Mouse (Mus musculus): ENCODE data around the gene Tspan18.

GRCm38 (mm10) chr2:93201997-93202396, 132.3 kb downstream of the Tspan18 start:
- TF ChIP-seq CTCF (IDR thresholded peaks at IDR 0.05; ENCODE audit: borderline replicate concordance, extremely low read depth, insufficient read depth, insufficient read length) = no peak
- no peak for TF ChIP-seq POLR2A (IDR thresholded peaks at IDR 0.05; ENCODE audit: borderline replicate concordance, extremely low read depth, insufficient read depth, insufficient read length, poor library complexity, severe bottlenecking)

All from brain, embryonic 14.5 days (tissue).